Mouse (Mus musculus): ENCODE results near the gene Capn5.

GRCm38 (mm10) chr7:98157636-98158332, 20.3 kb downstream of the Capn5 start:
- TF ChIP-seq KAT2A (IDR thresholded peaks at IDR 0.05; ENCODE audit: insufficient replicate concordance, low read length) (no peak), EP300 (IDR thresholded peaks at IDR 0.05; ENCODE audit: low read length) (no peak), ETS1 (conservative IDR thresholded peaks at IDR 0.05; ENCODE audit: low read depth, low read length) (no peak), ZNF384 (IDR thresholded peaks at IDR 0.05; ENCODE audit: low read depth, low read length) (no peak), CTCF (conservative IDR thresholded peaks at IDR 0.05 in 1 of 2, IDR thresholded peaks at IDR 0.05 in 1 of 2; ENCODE audit: low read depth in 2 of 2, low read length in 2 of 2) (no peak), POLR2A (IDR thresholded peaks at IDR 0.05; ENCODE audit: low read depth, low read length) (no peak), SIN3A (IDR thresholded peaks at IDR 0.05; ENCODE audit: low read length) (no peak), ZMIZ1 (IDR thresholded peaks at IDR 0.05; ENCODE audit: low read depth, low read length) (no peak), POLR2AphosphoS2 (IDR thresholded peaks at IDR 0.05; ENCODE audit: low read depth, low read length) (no peak)

All from CH12.LX (cell line).